Mouse (Mus musculus): ENCODE data around the gene Cfap77.

DNA sequence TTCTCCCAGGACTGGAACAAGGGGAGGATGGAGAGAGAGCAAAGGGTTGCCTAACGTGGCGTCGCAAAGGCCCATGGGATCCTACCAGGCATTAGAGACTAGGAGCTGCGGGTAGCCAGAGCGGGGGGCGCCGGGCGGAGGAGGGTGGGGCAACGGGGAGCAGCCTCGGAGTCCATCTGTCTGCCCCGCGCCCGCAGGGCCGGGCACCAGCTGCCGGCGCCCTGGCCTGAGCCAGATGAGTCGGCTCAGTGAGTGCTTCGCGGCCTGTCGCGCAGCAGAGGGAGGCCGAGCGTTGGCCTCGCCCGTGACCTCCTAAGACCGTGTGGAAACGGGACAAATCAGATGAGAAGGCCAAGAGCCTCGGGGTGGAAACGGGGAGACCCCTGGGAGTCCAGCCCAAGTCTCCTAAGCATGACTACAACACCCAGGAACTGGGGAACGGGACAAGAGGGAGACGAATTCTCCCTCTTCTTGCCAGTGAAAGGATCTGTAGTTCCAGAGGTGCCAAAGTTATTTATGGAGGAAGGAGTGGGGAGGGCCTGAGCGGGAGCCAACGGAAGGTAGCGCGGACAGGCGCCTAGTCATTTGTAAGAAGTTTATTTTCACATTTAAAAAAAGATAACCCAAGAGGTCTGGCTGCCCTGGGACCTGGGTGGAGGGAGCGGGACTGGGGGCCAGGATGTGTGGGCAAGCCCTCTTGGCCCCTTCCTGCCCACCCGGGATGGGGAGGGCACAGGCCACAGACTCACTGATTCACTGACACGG lies 146.3 kb downstream of the Cfap77 start:
- TF ChIP-seq POLR2AphosphoS5 (IDR thresholded peaks at IDR 0.05; ENCODE audit: insufficient replicate concordance, low read depth, low read length) (no peak), GATA2 (IDR thresholded peaks at IDR 0.05; ENCODE audit: borderline replicate concordance, low read depth, low read length) (no peak), CTCF (IDR thresholded peaks at IDR 0.05; ENCODE audit: low read depth, low read length) (no peak)
